Mouse (Mus musculus) intestine, embryonic 16.5 days (tissue): ENCODE data around the gene Sgpp1. TPM values are rescaled to one million over a fixed set of nuclear protein-coding genes. Genes with fewer than 3 reads are reported as not detected.
"Not testable (repeated sequence)": the region's sequence is repeated elsewhere in the genome, so short reads cannot be mapped to it uniquely, and the experiment has no call there.

Source experiments
- ATAC-seq: fragments of 200-750 bp; cut with Nextera tagmentation; 2 replicates; pipeline ENCODE4 v1.8.0; 2017; ENCODE audit warnings: moderate TSS enrichment, moderate library complexity
- H3K27ac ChIP-seq: fragments of 300-500 bp; sonication (generic); 2 replicates; pipeline ENCODE4 v1.5.1; 2014; ENCODE audit warnings: mild to moderate bottlenecking, low read length
- H3K27me3 ChIP-seq: fragments of 300-500 bp; sonication (generic); replicated peaks from 2 replicates; pipeline ENCODE4 v1.6.1; 2014; ENCODE audit warnings: low read length, control low read depth, mixed read lengths; ENCODE audit not compliant: control insufficient read depth, insufficient read depth
- H3K36me3 ChIP-seq: fragments of 300-500 bp; sonication (generic); 2 replicates; pipeline ENCODE4 v1.6.1; 2014; ENCODE audit warnings: low read length, control low read depth; ENCODE audit not compliant: control insufficient read depth, insufficient read depth
- H3K4me1 ChIP-seq: fragments of 300-500 bp; sonication (generic); 2 replicates; pipeline ENCODE4 v1.6.1; 2014; ENCODE audit warnings: low read length, control low read depth, mixed read lengths; ENCODE audit not compliant: control insufficient read depth, insufficient read depth
- H3K4me2 ChIP-seq: fragments of 300-500 bp; sonication (generic); 2 replicates; pipeline ENCODE4 v1.6.1; 2014; ENCODE audit warnings: low read depth, low read length, control low read depth
- H3K4me3 ChIP-seq: fragments of 300-500 bp; sonication (generic); 2 replicates; pipeline ENCODE4 v1.5.1; 2014; ENCODE audit warnings: mild to moderate bottlenecking, low read length
- H3K9ac ChIP-seq: fragments of 300-500 bp; sonication (generic); 2 replicates; pipeline ENCODE4 v1.6.1; 2014; ENCODE audit warnings: low read depth, low read length
- H3K9me3 ChIP-seq: fragments of 300-500 bp; sonication (generic); 2 replicates; pipeline ENCODE4 v1.6.1; 2016; ENCODE audit warnings: low read length, control low read depth; ENCODE audit not compliant: control insufficient read depth
- WGBS: fragments of 180-500 bp; shearing (Covaris S2); extraction: QIAGEN DNeasy Blood & Tissue Kit; methylation state at CpG from one replicate; pipeline ENCODE4 v1.1.7; 2014; 5-methylcytosine and 5-hydroxymethylcytosine counted together
- polyA plus RNA-seq: library from polyadenylated mRNA; unstranded; fragments of >200 nt; fragmentation: Nextera tagmentation; extraction: Ambion mirVana; gene quantifications from 2 replicates; pipeline ENCODE4 v1.2.1, GENCODE M21; 2015

Gene Sgpp1
- polyA plus RNA-seq, 1 experiment from 2014 or later, result 9.6 TPM

DNA sequence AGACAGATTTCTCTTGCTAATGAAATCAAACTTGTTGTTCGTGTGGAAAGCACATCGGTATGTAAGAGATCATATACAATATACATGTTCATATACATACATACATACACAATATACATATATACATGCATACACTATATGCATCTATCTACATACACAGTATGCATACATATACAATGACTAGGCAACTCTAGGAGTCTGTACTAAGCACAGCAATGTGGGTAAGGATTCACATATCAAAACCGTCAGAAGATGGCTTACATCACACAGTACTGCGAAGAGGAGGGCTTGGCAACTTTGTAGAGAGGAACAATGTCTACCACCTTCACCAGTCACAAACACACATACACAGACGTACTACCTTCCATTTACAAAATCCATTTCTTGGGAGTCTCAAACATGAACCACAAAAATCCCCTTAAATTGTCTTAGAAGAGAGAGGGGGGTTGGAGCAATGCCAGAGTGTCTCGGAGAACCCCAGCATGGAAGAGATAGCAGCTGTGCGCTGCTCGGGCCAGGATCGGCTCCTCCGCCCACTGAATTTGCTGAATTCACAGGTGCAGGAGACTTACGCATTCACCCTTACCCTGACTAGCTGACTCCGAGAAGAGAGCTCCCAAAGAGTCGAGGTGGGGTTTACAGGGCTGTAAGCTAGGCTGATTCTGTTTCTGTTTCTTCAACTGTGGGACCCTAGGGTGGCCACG is 10.8 kb downstream of the Sgpp1 start:
- Histone ChIP-seq H3K27me3 (no peaks in the 10 kb centered on the region), H3K27ac (no peak overlapping the region), H3K4me2 (no peak overlapping the region), H3K4me3 (no peak overlapping the region), H3K9me3 (no peaks in the 10 kb centered on the region), H3K9ac (no peak overlapping the region), H3K36me3 (no peaks in the 10 kb centered on the region), H3K4me1 (no peaks in the 10 kb centered on the region)
- no peak for ATAC-seq
- WGBS, result 90% methylated on average over 14 of the region's 14 CpGs

DNA sequence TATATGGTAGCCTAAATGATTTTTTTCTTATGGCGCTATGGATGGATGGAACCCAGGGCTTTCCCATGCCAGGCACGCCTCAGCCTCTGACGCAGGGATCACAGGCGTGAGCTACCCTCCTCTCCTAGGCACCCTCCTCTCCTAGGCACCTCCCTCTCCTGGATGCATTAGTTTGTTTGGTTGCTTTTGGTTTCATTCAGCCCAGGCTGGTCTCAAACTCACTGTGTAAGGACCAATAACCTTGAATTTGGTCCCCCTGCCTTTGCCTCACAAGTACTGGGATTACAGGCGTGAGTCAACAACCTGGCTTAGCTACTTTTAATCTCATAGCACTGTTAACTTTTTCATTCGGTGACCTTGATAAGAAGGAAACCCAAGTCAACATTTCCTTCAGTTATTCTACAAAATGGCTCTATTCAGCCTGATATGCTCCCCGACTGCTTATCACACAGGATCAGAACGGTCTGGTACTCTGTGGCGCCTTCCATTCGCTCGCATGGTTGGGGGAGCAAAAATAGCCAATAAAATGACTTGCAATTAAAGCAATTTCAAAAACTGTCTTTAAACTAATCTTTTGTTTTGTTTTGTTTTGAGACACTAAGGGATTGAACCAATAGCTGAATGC is 11.6 kb downstream of the Sgpp1 start:
- H3K4me2 ChIP-seq, result no peak overlapping the region
- H3K4me1 ChIP-seq, result no peaks in the 10 kb centered on the region
- no peak overlapping the region for H3K27ac ChIP-seq
- no peaks in the 10 kb centered on the region for H3K27me3 ChIP-seq
- 79% methylated on average over 11 of the region's 11 CpGs for WGBS
- no peak overlapping the region for H3K4me3 ChIP-seq
- no peak for ATAC-seq
- H3K9ac ChIP-seq, result no peak overlapping the region
- H3K9me3 ChIP-seq, result no peaks in the 10 kb centered on the region
- no peaks in the 10 kb centered on the region for H3K36me3 ChIP-seq

DNA sequence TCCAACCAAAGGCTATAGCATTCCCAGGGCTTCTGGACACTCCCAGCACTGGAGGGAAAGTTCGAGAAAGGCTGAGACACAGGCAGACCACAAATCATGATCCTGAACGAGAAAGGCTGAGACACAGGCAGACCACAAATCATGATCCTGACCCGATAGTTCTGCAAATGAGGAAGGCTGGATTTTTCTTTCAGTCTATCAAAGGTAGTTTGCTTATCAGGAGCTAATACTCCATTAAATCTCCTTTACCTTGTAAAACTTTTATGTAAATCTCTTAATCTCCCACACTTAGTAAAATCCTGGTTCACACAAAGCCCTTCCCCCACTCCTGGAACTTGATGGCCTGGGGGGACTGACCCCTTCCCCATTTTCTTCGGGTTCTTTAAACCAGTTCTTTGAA is 13.6 kb downstream of the Sgpp1 start:
- H3K4me3 ChIP-seq, result no peak overlapping the region
- no peak overlapping the region for H3K27ac ChIP-seq
- H3K9me3 ChIP-seq, result no peaks in the 10 kb centered on the region
- ATAC-seq, result no peak
- no peaks in the 10 kb centered on the region for H3K36me3 ChIP-seq
- WGBS, result 28% methylated on average over 4 of the region's 4 CpGs
- no peak overlapping the region for H3K9ac ChIP-seq
- H3K4me1 ChIP-seq, result no peaks in the 10 kb centered on the region
- H3K4me2 ChIP-seq, result no peak overlapping the region
- no peaks in the 10 kb centered on the region for H3K27me3 ChIP-seq

DNA sequence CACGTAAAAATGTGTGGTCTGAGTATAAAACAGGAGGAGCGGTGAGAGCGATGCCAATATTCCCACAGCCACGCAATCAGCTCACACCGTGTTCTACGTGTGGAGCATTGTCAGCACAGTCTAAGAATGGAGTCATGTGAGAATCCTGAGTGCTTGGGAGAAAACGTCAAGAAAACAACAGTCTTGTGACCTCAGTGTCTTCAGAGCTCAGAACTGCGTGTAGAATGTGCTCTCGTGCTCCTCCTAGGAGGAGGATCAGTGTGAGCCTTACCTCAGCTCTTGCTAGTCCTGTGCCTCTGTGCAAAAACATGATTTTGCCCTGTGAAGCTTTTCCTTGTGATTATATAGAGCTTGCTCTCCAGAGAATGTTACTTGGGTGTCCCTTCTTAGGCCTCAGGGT is 14.5 kb downstream of the Sgpp1 start:
- H3K36me3 ChIP-seq, result no peaks in the 10 kb centered on the region

GRCm38 (mm10) chr12:75713596-75713995 is 21.9 kb downstream of the Sgpp1 start:
- no peak overlapping the region for H3K4me3 ChIP-seq
- no peaks in the 10 kb centered on the region for H3K9me3 ChIP-seq
- ATAC-seq, result no peak
- H3K4me2 ChIP-seq, result no peak overlapping the region
- no peaks in the 10 kb centered on the region for H3K36me3 ChIP-seq
- WGBS, result 68% methylated on average over 9 of the region's 9 CpGs
- H3K9ac ChIP-seq, result no peak overlapping the region
- H3K27me3 ChIP-seq, result no peaks in the 10 kb centered on the region
- no peak overlapping the region for H3K27ac ChIP-seq
- no peaks in the 10 kb centered on the region for H3K4me1 ChIP-seq

More for the DNA sequence above, 14.5 kb downstream of the Sgpp1 start:
- H3K4me2 ChIP-seq, result no peak overlapping the region
- H3K4me3 ChIP-seq, result no peak overlapping the region
- no peak overlapping the region for H3K27ac ChIP-seq
- ATAC-seq, result no peak
- no peaks in the 10 kb centered on the region for H3K9me3 ChIP-seq
- WGBS, result 72% methylated on average over 9 of the region's 9 CpGs
- no peaks in the 10 kb centered on the region for H3K4me1 ChIP-seq
- no peak overlapping the region for H3K9ac ChIP-seq
- no peaks in the 10 kb centered on the region for H3K27me3 ChIP-seq

- not testable (repeated sequence) for H3K4me2 ChIP-seq, H3K9me3 ChIP-seq, H3K9ac ChIP-seq, ATAC-seq, H3K27me3 ChIP-seq, H3K4me3 ChIP-seq, H3K4me1 ChIP-seq, H3K27ac ChIP-seq, H3K36me3 ChIP-seq
- 89% methylated on average over 7 of the region's 7 CpGs for WGBS
These were observed 22.6 kb downstream of the Sgpp1 start for GRCm38 (mm10) chr12:75712905-75713304.

GRCm38 (mm10) chr12:75710596-75711376 is 24.7 kb downstream of the Sgpp1 start:
- no peak overlapping the region for H3K4me3 ChIP-seq
- no peak for ATAC-seq
- WGBS, result 89% methylated on average over 9 of the region's 9 CpGs

GRCm38 (mm10) chr12:75709506-75709905 is 26.0 kb downstream of the Sgpp1 start:
- no peak overlapping the region for H3K9ac ChIP-seq
- H3K27ac ChIP-seq, result no peak overlapping the region
- H3K36me3 ChIP-seq, result no peaks in the 10 kb centered on the region
- no peak overlapping the region for H3K4me2 ChIP-seq
- peak; percentile 41; the same call in 1 of the 2 replicates for ATAC-seq
- H3K27me3 ChIP-seq, result no peaks in the 10 kb centered on the region
- no peak overlapping the region for H3K4me3 ChIP-seq
- WGBS, result 77% methylated on average over 2 of the region's 2 CpGs
- H3K4me1 ChIP-seq, result no peaks in the 10 kb centered on the region
- H3K9me3 ChIP-seq, result no peaks in the 10 kb centered on the region

More at GRCm38 (mm10) chr12:75710596-75711376, 24.7 kb downstream of the Sgpp1 start:
- Histone ChIP-seq H3K4me2 (no peak overlapping the region), H3K27ac (no peak overlapping the region), H3K27me3 (no peaks in the 10 kb centered on the region), H3K9me3 (no peaks in the 10 kb centered on the region), H3K36me3 (no peaks in the 10 kb centered on the region), H3K9ac (no peak overlapping the region), H3K4me1 (no peaks in the 10 kb centered on the region)

DNA sequence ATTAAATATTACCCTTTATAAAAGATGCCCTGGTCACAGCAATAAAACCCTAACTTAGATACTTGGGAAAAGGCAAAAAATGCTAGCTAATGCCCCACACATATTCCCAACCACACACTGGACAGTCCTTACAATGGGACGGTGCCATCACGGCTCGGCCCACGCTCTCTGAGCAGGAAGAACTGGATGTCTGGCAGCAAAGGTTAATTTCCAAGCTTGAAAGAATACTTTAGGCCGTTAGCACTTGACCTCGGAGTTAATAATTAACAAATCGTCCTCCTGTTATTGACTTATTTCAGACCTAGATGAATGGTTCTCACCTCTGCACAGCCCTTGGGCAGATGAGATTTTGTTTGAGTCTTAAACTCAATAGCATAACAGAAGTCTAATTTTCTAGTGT is 28.9 kb downstream of the Sgpp1 start:
- Histone ChIP-seq H3K9ac (no peak overlapping the region), H3K4me1 (peaks cover 7% of the 10 kb centered on the region), H3K36me3 (no peaks in the 10 kb centered on the region), H3K27me3 (no peaks in the 10 kb centered on the region), H3K9me3 (no peaks in the 10 kb centered on the region), H3K27ac (no peak overlapping the region), H3K4me3 (no peak overlapping the region), H3K4me2 (no peak overlapping the region)
- peak; percentile 85 for ATAC-seq
- 63% methylated on average over 7 of the region's 7 CpGs for WGBS
